Mouse (Mus musculus): ENCODE data around the gene Rassf3.

Gene Rassf3

DNA sequence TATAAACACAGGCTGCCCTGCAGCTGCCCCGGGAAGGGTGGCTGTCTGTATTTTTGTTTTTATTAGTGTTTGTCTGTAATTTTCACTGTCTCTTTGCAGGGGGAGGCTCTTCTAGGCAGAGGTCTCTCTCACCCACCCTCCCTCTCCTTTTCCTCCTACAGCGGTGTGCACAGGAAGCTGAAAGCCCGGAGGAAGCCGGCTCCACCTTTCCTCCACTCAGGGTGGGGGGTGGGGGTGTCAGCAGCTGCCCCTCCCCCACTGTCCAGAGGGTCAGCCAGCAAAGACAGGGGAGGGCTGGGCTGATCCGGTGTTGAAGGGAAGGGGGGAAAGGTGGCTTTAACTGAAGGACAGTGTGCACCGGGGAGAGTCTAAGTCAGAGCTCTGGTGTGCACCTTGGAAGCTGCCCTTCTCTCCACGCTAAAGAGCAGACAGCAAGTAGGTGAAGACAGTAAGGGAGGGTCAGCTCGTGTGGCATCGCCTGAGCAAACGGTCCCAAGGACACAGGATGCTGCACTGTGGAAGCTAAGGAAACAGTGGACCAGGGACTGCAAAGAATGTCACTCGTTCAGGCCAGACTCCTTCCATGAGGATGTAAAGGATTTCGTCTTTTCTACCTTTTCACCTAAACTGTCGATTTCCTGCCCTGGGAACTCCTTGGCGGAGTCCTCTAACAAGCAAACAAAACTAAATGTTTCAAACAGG is 46.0 kb downstream of the Rassf3 start:
- DNase-seq (ENCODE audit: low spot score) = no peak

DNA sequence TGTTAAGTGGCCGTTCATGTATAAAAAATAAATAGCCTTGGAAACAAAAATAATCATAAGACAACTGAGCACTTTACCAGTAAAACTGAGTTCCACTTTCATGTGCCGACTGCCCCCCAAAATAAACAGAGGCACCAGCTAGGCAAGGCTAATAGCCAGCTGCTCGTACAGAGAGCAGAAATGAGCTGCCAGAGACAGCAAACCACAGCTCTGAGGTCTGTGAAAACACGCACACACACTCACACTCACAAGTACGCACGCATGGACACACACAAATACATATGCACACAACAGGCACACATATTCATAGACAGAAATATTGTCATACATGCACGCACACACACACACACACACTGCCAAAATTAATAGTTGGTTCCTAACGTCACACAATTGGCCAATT is 46.6 kb downstream of the Rassf3 start:
- DNase-seq (ENCODE audit: low spot score) = no peak

DNA sequence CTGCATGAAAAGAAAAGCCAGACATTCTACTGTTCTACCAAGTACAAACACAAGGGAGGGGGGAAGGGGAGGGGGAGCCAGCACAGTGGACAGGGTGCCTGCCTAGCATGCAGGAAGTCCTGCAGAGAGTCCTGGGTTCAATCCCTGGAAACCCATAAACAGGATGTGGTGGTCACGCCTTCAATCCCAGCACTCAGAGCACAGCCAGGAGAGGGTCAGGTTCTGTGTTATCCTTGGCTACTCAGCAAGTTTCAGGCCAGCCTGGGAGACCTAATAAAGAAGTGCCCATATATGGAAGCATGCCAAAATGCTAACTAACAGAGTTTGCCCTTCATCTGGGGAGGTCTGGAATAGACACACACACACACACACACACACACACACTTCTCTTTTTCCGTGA is 47.1 kb downstream of the Rassf3 start:
- no peak for DNase-seq (ENCODE audit: low spot score)

DNA sequence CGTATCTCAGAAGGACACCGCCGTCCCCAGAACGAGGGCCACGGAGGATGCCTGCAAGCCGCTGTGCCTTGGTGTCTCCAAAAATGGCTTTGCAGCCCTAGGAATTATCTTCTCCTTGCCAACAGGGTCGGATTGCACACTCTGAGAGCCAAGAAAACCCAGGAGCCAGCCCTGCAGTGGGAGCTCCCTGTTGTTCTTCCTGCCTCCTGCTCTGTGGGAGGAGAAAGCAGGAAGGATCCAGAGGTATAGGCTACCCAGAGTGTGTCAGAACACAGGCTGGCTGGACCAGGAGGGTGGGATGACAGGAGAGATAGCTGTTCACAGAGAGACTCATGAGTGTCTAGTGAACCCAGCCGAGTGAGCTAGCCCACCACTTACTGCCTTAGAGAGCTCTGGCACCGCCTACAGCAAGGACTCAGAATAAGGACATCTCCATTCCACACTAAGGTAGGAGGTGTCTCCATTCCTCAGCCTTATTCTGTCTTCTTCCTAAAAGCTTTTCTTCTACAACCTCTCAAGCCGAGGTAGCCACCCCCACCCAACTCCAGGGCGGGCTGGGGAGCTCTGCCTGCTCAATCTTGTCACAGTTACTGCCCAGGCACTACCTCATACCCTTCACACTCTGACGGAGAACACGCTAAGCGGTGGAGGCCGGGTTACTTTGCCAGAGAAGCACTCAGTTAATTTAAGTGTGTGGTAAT is 48.0 kb downstream of the Rassf3 start:
- DNase-seq (ENCODE audit: low spot score) = no peak

DNA sequence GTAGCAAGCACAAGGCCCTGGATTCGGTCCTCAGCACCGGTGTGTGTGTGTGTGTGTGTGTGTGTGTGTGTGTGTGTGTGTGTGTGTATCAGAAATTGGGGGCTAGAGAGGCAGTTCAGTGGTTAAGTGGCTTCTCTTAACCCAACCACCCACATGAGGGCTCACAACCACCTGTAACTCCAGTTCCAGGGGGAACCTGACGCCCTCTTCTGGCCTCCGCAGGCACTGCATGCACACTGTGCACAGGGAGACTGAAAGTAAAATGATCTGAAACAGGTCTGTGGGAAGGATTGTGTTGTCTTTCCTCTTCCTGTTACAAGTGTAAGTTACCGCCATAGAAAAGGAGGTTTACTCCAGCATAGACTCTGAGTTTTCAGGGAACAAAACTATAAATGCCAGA is 49.0 kb downstream of the Rassf3 start:
- peak; percentile 49 for DNase-seq (ENCODE audit: low spot score)

DNA sequence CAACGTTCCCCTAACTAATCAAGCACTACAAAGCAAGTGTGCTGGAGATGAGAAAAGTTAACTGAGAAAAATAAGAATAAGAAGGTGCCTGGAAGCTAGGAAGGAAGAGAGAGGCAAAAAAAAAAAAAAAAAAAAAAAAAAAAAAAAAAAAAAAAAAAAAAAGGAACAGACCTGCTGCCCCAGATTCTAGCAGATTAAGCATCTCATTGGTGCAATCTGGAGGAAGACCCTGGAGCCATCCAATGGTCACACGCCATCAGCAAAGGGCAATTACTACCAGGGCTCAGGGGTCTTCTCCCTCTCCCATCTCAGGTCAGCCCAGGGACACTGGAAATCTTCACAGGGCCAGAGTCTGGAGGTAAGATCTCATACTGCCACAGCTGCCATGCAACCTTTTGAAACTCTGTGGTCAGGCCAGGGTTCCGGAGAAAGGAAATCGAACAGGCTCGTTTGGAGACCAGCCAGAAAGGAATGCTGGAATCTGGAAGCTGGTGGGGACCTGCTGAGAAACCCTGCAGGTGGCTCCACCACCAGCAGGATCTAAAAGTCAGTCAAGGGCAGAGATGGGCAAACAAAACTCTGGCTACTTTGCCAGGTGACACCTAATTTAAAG is 49.6 kb downstream of the Rassf3 start:
- no peak for DNase-seq (ENCODE audit: low spot score)

DNA sequence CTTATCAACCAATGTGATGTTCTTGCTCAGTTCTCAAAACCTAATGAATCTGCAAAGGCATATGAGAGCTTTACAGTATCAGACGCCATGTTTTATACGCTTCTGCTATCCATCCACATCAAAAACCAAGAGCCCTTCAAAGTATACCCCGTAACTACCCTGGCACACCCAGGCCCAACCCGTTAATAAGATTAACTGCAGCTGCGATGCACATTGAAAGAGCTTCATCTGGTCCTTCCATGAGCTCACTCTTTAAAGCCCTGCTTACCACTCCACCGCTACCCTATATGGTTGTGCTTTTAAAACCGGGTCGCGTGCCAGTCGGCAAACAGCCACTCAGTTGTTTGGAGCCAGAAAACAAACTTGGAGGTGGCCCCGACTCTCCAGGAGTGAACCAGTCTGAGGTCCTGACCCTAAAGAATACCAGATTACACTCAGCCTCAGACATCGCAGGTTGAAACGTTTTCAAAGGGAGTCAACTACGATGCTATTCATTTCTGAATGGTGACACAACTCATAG is 50.6 kb downstream of the Rassf3 start:
- no peak for DNase-seq (ENCODE audit: low spot score)

DNA sequence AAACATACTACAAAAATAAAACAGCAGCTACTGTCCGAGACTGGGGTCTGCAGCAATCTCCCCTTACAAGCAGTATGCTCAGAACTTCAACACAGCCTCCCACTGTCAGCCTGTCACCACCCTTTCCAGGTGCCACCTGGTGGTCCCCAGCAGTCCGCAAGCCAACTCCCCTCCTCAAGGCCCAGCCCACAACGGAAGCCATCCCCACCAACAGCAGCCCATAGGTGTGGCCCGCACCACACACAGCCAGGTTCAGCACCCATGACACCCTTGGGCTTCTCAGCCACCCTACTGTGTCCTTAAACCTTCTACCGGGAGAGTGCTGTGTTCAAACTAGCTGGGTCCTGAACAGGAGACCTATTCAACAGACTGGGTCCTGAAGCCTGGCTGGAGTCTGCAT is 51.1 kb downstream of the Rassf3 start:
- DNase-seq (ENCODE audit: low spot score) = no peak

DNA sequence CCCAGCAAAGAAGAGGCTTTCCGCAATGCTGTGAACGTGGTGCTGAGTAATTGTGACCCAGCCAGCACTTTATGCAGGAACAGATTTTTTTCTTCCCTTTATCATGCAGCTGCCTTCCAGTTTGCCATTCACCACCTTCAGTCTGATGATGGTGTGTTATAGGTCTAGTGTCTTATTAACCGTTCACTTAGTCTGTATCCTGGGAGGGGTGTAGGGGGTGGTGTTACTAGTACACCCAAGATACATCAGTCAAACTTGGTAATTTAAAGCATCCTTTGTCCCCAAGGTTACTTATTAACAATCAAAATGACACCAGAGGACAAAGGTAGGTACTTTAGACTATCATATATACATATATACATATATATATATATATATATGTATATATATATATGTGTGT is 51.7 kb downstream of the Rassf3 start:
- no peak for DNase-seq (ENCODE audit: low spot score)

DNA sequence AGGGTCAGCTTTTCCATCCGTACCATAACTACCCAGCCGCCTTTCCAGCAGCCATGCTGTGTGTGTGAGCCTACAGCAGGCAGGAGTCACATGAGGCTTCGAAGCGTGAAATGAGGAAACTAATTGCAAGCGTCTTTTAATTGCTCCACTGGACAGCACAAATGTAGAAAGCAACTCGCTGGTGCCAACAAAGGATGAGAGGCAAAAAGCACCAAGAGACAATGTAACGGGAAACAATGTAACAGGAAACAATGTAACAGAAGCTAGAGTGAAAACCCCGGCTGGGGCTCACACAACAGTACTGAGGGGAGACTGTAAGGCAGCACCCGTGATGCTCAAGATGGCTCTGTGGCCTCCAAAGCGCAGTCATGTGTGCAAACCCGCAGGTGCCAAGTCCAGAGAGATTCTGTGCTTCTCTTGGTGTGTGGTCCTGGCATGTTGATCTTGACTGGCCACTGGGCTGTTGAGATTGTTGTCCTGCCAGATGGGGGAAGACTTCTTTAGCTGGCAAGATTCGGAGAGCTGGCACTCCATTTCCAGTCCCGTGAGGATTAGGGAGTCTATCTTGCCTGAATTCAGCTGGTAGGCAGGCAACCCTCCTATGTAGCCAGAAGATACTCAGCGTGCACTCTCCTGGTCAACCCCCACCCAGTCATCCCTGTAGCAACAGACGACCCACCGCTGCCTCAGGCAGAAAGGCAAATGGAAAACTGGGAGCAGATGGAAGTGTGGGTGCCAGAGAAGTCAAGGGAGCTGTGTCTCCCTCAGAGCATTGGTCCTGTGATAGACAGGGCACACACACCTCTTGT is 52.4 kb downstream of the Rassf3 start:
- DNase-seq (ENCODE audit: low spot score) = no peak

DNA sequence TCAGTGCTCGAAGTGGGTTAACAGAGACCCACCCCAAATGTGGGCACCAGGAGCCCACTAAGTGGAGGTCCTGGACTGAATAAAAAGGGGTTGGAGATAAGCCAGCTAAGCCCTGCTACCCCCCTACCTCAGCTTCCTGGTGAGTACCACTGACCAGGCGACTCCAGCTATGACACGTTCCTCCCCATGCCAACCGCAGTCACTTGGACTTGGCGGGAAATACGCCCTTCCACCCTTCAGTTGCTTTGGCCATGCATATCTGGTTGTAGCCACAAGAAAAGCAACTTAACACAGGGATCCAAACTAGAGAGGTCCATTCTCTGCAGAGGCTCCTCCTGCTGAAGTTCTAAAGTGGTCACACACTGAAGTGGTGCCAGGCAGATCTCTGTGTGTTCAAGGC is 53.9 kb downstream of the Rassf3 start:
- no peak for DNase-seq (ENCODE audit: low spot score)

DNA sequence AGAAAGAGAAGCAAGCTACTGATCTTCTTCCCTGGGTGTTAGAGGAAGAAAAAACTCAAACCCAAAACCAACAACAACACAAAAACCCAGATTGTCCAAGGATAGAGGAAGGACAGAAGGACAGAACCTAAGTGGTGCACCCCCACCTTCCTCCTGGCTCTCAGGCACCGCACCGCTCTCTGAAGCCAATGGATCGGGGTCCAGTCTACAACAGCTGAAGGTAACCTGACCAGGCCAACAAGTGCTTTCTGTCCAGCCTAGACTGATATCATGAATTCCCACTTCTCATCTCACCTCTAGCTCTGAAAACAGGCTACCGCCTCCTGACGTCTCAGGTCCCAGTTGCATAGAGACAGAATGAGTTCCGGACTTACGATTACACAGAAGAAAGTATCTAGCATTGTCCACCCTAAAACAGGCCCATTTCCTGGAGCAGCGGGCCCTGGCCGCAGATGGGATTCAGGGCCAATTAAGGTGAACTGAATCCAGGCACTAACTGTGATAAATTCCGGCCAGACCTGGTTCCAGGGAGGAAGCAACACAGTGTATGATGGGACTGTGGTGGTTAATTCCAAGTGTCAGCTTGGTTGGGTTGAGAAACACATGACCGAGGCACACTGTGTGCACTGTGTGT is 54.4 kb downstream of the Rassf3 start:
- DNase-seq (ENCODE audit: low spot score) = no peak

DNA sequence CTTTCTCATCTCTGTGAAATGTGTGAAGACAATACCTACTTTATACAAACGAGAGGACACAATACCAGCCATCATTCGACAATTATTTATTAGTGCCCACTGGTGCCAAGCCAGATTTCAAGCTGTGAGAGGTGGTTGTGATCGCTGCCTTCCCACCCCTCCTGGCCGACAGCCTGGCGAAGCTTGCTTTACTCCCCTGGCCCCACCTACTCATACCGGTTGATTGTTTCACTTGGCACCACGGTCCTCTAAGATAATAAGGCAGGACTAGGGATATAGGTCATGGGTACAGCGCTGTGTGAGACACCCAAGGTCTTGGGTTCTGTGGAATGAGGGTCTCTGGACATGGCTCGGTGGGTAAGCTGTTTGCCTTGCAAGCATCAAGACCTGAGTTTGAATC is 55.1 kb downstream of the Rassf3 start:
- DNase-seq (ENCODE audit: low spot score) = no peak

DNA sequence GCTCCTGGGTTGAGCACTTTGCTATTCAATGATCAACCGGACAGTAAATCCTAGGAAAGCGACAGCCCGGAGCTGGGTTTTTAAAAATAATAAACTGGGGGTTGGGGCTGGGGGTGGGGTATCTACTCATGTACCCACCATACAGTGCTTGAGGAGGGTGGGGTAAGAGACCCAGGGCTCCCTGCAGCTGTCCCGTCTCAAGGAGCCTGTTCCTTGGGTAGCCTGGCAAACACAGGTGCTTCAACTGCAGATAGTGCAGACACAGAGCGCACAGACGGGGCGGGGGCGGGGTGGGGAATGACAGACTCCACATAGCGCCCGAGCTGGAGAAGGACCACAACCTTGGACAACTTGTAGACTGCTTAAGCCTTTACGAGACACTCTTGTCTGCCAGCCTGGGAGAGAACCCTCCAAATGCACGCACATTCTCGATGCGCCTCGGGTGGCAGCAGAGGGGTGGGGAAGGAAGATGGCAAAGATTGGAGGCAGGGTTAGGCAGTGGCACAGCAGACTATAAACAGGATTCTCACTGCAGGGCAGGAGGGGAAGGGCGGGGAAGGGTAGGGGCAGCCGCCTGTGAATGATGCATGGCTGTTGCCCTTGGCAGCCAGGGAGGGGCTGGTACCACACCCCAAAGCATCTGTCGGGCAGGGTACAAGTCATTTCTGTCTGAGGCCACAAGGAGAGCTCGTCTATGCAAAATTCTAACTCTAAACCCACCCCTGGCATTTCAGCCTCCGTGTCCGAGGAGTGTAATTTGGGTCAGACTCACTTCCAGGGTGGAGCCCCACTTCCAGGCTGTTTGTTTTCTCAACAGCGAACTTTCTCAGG is 56.3 kb downstream of the Rassf3 start:
- peak; percentile 61 for DNase-seq (ENCODE audit: low spot score)

DNA sequence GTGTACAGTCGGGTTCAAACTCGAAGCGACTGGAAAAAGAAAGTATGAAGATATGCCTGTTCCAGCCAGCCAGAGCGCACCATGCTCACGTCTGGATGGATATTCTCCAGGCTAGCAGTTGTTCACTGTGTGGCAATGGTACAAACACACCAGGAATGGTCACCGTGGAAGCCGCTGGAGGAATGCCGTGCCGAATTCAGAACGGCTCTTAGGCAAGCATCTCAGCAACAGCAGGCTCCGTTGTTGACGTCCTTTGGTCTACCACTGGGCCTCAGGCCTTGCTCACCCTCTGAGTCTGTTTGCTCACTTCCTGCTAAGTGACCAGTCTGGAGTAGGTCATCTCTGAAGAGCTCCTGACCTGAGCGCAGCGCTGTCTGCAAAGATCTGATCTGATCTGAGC is 57.3 kb downstream of the Rassf3 start:
- no peak for DNase-seq (ENCODE audit: low spot score)

DNA sequence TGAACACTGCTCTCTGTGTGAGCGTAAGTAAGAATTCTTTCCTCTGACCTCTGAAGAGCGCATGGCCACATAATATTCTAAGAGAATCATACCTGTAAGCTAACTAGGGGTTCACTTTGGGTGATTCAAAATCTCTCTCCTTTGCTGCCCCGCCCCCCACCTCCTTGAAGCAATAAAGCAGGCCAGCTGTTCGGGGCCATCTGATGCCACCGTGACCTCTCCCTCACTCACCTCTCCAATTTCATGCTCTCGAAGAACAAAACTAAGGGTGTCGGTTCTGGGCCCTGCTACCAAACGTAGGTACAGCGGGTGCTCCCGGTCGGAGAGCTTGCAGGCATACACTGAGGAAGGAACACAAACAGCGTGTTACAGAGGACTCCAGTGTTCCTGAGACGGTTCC is 62.0 kb downstream of the Rassf3 start:
- DNase-seq (ENCODE audit: low spot score) = no peak

DNA sequence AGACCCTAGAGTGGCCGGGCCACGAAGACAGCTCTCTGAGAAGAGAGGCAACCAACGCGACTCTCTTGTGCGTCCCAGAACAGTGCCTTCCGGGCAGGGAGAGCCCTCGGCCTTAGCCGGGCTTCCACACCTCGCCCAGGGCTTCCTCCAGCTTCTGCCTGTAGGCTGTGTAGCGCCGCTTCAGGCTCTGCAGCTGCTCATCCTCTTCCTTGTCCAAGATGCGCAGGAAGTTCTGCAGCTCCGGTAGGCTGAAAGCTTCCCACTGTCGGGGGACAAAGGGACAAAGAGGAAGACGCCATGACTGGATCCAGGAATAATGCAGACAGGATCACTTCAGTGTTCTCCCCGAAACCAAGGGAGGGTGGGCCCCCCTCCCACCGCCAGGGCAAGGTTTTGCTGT is 63.3 kb downstream of the Rassf3 start:
- no peak for DNase-seq (ENCODE audit: low spot score)

DNA sequence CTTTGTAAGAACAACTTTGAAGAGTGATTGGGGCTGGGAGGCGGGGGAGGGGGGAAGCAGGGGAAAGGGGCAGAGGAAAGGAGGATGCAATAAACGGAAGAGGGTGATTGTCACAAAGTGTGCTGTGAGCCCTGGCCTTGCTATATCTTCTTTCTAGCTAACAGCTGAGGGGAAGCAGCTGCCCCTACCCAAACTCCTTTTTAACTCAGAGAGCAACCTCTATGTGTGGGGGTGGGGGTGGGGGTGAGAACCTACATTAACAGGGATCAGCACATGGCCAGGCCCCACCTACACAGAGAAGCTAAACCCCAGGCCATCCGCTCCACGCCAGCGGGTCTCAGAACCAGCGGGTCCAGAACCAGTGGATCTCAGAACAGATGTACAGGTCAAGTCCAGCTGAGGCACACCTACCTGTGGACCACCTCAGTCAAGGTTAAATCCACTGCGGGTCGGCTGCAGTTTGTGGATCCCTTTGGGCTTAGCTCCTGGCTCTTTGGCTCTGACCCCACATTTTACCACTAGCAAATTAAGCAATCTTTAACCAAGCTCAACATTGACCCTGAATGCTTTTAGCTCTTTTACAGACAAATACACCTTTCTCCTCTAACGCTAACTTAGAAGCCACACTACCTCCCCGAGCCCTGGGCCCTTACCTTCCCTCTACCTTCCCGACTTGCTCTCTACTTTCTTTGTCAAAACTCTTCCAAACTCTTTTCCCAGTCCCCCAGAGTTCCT is 64.3 kb downstream of the Rassf3 start:
- DNase-seq (ENCODE audit: low spot score) = no peak

DNA sequence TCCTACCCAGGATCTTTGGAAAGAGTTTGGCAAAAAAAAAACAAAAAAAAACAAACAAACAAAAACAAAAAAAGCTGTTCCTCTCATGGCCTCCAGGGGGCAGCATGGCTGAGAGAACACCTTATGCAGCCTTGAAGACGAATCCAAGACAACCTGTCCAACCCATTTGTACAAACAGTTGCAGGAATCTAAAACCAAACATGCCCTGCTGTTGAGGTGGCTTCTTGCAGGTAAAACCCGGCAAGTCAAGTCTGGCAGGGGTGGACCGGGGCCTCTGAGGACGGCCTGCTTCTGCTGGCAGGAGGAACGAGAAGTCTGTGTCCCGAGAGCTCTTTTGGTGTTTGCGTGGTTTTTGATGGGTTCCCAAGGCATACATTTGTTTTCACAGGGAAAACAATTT is 66.4 kb downstream of the Rassf3 start:
- peak; percentile 74 for DNase-seq (ENCODE audit: low spot score)

DNA sequence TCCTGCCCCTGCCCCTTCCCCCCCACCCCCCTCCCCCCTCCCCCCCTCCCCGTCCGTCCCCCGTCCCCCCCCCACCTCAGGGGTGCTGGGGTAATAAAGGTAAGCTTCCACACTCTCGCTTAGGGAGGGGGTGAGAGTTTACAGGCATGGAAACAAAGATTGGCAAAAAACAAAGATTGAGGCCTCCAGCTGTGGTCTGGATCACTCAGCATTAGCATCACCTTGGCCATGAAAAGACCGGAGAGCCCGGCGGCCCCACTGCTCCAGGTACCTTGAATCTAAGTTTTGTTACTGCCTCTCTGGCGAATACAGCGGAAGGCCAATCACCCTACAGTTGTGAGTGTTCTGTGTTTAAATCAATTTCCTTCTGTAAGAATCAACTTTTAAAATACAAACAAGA is 72.2 kb downstream of the Rassf3 start:
- DNase-seq (ENCODE audit: low spot score) = no peak
